Mouse (Mus musculus) cortical plate, adult 2 months (tissue): ENCODE measurements around the gene Primpol. TPM values are rescaled to one million over a fixed set of nuclear protein-coding genes. Genes with fewer than 3 reads are reported as not detected.
A peak's percentile ranks its signal among the peaks of the same experiment; 100 is the strongest.

ENCODE experiments used
- H3K27ac ChIP-seq: fragments of 200-500 bp; 2 replicates; pipeline ENCODE4 v1.5.1; 2012; ENCODE audit warnings: low read length, control low read depth, inconsistent platforms; ENCODE audit not compliant: insufficient read depth
- H3K4me1 ChIP-seq: fragments of 200-500 bp; 2 replicates; pipeline ENCODE4 v1.6.1; 2011; ENCODE audit warnings: low read length; ENCODE audit not compliant: control insufficient read depth, insufficient read depth
- H3K4me3 ChIP-seq: fragments of 200-500 bp; 2 replicates; pipeline ENCODE4 v1.5.1; 2011; ENCODE audit warnings: mild to moderate bottlenecking, low read length, control low read depth; ENCODE audit not compliant: insufficient read depth
- CTCF ChIP-seq: fragments of 200-500 bp; IDR thresholded peaks from 2 replicates; pipeline ENCODE4 v1.5.1; 2011; ENCODE audit warnings: mild to moderate bottlenecking, control low read depth, low read length; ENCODE audit not compliant: insufficient read depth; ENCODE audit errors: extremely low read depth
- POLR2A ChIP-seq: fragments of 200-500 bp; IDR thresholded peaks from 2 replicates; pipeline ENCODE4 v1.6.1; 2011; ENCODE audit warnings: mild to moderate bottlenecking, low read length, control low read depth; ENCODE audit not compliant: insufficient read depth; ENCODE audit errors: extremely low read depth
- polyA plus RNA-seq: library from polyadenylated mRNA; depleted of rRNA; stranded (reverse); fragments of >200 nt; gene quantifications from 2 replicates; pipeline ENCODE4 v1.2.3, GENCODE M21; 2012

Gene Primpol
- polyA plus RNA-seq, 1 experiment: 1.9 TPM

- Histone ChIP-seq H3K4me1 (no peaks in the 10 kb centered on the region), H3K4me3 (no peak overlapping the region), H3K27ac (0 out of 2 replicates have a peak overlapping the region, but pooled peaks have one; percentile 21)
- TF ChIP-seq CTCF: no peak
- TF ChIP-seq POLR2A: no peak
Measured at GRCm38 (mm10) chr8:46566914-46567529, 50.0 kb downstream of the Primpol start.

GRCm38 (mm10) chr8:46562333-46562732 lies 54.7 kb downstream of the Primpol start:
- no peak overlapping the region for H3K4me3 ChIP-seq
- TF ChIP-seq CTCF: no peak
- no peak for TF ChIP-seq POLR2A
- no peak overlapping the region for H3K27ac ChIP-seq
- H3K4me1 ChIP-seq: no peaks in the 10 kb centered on the region

DNA sequence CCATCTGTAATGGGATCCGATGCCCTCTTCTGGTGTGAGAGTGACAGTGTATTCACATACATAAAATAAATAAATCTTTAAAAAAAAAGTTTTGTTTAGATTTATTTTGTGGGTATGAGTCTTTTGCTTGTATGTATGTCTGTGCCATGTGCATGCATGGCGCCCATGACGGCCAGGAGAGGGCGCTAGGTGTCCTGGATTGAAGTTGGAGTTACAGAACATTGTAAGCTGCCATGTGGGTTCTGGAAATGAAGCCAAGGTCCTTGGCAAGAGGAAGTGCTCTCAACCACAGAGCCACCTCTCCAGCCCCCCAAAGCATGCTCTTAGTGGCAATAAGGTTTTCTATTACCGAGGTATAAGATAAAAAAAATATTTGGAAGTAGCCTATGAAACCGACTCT lies 57.6 kb downstream of the Primpol start:
- H3K4me1 ChIP-seq: no peaks in the 10 kb centered on the region
- TF ChIP-seq POLR2A (no peak), CTCF (no peak)
- no peak overlapping the region for H3K4me3 ChIP-seq
- H3K27ac ChIP-seq: no peak overlapping the region

GRCm38 (mm10) chr8:46552441-46552765 lies 64.6 kb downstream of the Primpol start:
- TF ChIP-seq CTCF: no peak
- TF ChIP-seq POLR2A: no peak
- H3K4me1 ChIP-seq: no peaks in the 10 kb centered on the region
- H3K4me3 ChIP-seq: peak overlapping the region; percentile 46
- H3K27ac ChIP-seq: no peak overlapping the region

DNA sequence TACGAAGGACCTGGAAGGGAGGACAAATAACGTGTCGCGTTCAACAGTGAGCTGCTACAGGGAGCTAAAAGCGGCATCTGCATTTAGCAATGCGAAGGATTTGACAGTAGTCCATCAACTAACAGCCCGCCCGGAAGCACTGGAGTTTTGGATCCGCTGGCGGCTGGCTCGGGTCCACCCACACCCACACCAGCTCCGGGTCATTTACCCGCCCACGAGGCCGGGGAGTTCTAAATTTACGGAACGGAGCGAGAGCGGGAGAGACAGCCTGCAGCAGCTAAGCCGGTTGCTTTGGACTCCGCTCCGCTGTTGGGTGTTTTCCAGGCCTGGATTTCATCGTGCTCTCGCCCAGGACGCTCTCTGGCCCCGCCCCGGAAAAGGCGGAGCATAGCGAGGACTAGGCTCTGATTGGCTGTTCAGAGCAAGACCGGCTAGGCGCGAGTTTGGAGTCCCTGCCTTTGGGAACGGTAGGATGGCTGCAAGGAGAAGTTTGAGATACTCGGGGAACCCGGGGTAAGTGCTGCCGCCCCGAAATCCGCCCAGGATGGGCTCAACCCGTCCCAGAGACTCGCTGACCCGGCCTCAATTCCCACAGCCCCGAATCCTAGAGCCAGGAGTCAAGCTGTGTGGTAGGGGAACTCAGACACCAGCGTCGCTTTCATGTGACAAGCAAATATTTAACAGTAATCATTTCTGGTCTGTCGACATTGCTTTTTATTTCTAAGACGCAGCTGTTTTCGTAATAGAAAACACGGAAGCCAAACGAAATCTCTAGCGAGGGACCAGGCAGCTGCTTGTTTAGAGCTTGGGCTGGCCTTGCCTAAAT lies 65.2 kb downstream of the Primpol start, which contains the start of gene Cenpu:
Gene Cenpu, plus strand, starts transcription at position 414 of the 826 bp plus-strand sequence.
- no peaks in the 10 kb centered on the region for H3K4me1 ChIP-seq
- H3K4me3 ChIP-seq: peak within 1 kb of the TSS; percentile 46
- TF ChIP-seq CTCF (no peak), POLR2A (peak; percentile 87)

GRCm38 (mm10) chr8:46551029-46551428 lies 66.0 kb downstream of the Primpol start:
- peak overlapping the region; percentile 46; the same call in 1 of the 2 replicates for H3K4me3 ChIP-seq
- no peak overlapping the region for H3K27ac ChIP-seq
- TF ChIP-seq CTCF: no peak
- no peak for TF ChIP-seq POLR2A
- H3K4me1 ChIP-seq: no peaks in the 10 kb centered on the region

More for the DNA sequence above, 65.2 kb downstream of the Primpol start, which contains the start of gene Cenpu:
- H3K27ac ChIP-seq: no peak within 1 kb of the TSS

DNA sequence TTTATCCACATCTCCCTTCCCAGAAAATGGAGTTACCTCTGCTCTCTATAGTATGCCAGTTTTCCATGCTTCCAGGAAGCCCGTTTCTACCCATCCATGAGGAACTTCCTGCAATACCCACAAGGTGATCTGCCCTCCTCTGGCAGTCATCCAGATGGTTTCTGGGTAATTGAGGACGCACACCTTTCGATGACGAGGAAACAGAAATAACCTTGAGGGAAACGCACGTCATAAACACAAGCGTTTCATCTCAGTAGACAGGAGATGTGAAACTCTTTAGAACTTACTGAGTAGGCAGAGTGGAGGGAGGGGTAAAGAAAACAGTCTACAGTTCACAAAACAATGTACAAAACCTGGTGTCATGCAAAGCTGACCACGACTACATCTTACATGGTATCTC lies 67.0 kb downstream of the Primpol start:
- H3K4me1 ChIP-seq: no peaks in the 10 kb centered on the region
- H3K4me3 ChIP-seq: no peak overlapping the region
- TF ChIP-seq CTCF: no peak
- no peak for TF ChIP-seq POLR2A
- no peak overlapping the region for H3K27ac ChIP-seq

DNA sequence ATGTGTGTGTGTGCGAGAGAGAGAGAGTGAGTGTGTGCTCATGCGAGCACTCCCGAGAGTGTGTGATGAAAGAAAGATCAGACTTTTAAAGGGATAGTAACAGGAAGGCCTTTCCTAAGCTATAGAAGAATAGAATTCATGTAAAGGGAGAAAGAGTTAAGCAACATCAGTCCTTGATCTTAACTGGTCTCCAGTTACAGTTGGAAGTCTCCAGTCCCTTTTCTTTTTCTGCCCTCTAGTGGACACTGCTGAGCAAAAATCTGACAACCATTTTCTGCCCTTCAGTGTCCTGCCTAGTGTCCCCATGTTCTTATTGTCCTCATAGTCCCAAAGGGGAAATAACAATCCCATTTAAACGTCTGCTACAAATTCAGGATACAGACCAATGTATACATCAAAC lies 69.8 kb downstream of the Primpol start:
- Histone ChIP-seq H3K27ac (no peak overlapping the region), H3K4me3 (no peak overlapping the region), H3K4me1 (no peaks in the 10 kb centered on the region)
- TF ChIP-seq CTCF: peak; percentile 53; the same call in 1 of the 2 replicates
- TF ChIP-seq POLR2A: no peak

- no peak overlapping the region for H3K27ac ChIP-seq
- H3K4me1 ChIP-seq: no peaks in the 10 kb centered on the region
- no peak for TF ChIP-seq POLR2A
- no peak for TF ChIP-seq CTCF
- no peak overlapping the region for H3K4me3 ChIP-seq
Measured at GRCm38 (mm10) chr8:46546431-46547176, 70.4 kb downstream of the Primpol start.
